Mouse (Mus musculus) cerebellum, adult 11 months (tissue): Measurements from ENCODE around the gene Dlst.
"Not testable (repeated sequence)": the region's sequence is repeated elsewhere in the genome, so short reads cannot be mapped to it uniquely, and the experiment has no call there.

ENCODE experiments used
- DNase-seq: peaks from one replicate; pipeline ENCODE4 v3.0.0; 2022

Gene Dlst

GRCm38 (mm10) chr12:85115678-85116077, 5.0 kb downstream of the Dlst start:
- DNase-seq, result no peak

- no peak for DNase-seq
Measured at GRCm38 (mm10) chr12:85121806-85122459, 11.3 kb downstream of the Dlst start.

GRCm38 (mm10) chr12:85123108-85123530, 12.5 kb downstream of the Dlst start:
- no peak for DNase-seq

- no peak for DNase-seq
Measured at GRCm38 (mm10) chr12:85123645-85124044, 13.0 kb downstream of the Dlst start.

GRCm38 (mm10) chr12:85124751-85125150, 14.1 kb downstream of the Dlst start:
- no peak for DNase-seq

GRCm38 (mm10) chr12:85126986-85127603, 16.5 kb downstream of the Dlst start:
- DNase-seq, result no peak

GRCm38 (mm10) chr12:85129426-85129978, 18.9 kb downstream of the Dlst start:
- DNase-seq, result no peak

GRCm38 (mm10) chr12:85131361-85131760, 20.7 kb downstream of the Dlst start:
- no peak for DNase-seq

GRCm38 (mm10) chr12:85134043-85134794, 23.6 kb downstream of the Dlst start:
- DNase-seq, result no peak

- no peak for DNase-seq
Measured at GRCm38 (mm10) chr12:85135513-85136470, 25.2 kb downstream of the Dlst start.

- no peak for DNase-seq
Measured at GRCm38 (mm10) chr12:85136627-85137026, 26.0 kb downstream of the Dlst start.

GRCm38 (mm10) chr12:85140036-85140701, 29.5 kb downstream of the Dlst start:
- no peak for DNase-seq

GRCm38 (mm10) chr12:85141096-85141495, 30.5 kb downstream of the Dlst start:
- no peak for DNase-seq

- peak; percentile 75 for DNase-seq
Measured at GRCm38 (mm10) chr12:85142803-85143202, 32.2 kb downstream of the Dlst start.

GRCm38 (mm10) chr12:85144276-85144675, 33.6 kb downstream of the Dlst start:
- not testable (repeated sequence) for DNase-seq

- DNase-seq, result no peak
Measured at GRCm38 (mm10) chr12:85144821-85145220, 34.2 kb downstream of the Dlst start.

- no peak for DNase-seq
Measured at GRCm38 (mm10) chr12:85145630-85146029, 35.0 kb downstream of the Dlst start.

- no peak for DNase-seq
Measured at GRCm38 (mm10) chr12:85146355-85146754, 35.7 kb downstream of the Dlst start.

GRCm38 (mm10) chr12:85146881-85147280, 36.2 kb downstream of the Dlst start:
- DNase-seq, result no peak

GRCm38 (mm10) chr12:85150321-85151001, 39.8 kb downstream of the Dlst start:
- DNase-seq, result no peak
